Comparison of ENCODE assay signal across 10 mouse cellular contexts in the genomic region with DNA sequence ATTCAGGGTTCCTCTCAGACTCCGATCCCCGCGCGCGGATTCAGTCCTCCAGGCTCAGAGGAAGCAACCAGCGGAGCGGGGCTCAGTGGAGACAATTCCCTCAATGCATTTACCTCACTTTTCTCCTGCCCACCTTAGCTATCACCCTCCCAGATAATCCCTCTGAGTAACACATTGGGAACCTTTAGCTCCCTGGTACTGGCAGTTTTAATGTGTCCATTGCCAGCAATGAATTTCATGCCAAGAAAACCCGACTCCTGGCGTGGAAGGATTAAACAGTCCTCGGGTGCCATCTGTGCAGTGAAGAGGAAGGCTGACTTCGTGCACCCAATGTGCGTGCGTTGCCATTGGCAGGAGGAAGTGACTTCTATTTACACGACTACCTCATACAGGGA.
DNase-seq lines count a peak whose midpoint lies in the region; ATAC-seq and TF ChIP-seq lines count a peak whose summit lies in the region.
"Had no signal": no experiment of that assay in that cellular context is flagged by ENCODE, and none has a peak within 500 bp of the region (broad histone marks: within the 10 kb centered on the region; RNA-seq: fewer than 3 reads in every experiment).

No protein-coding gene starts in this region.

- H3K4me3 ChIP-seq in heart, embryonic 13.5 days = no peak overlapping the region
- no peak overlapping the region for H3K4me3 ChIP-seq in hindbrain, postnatal 0 days (ENCODE audit: low read length)
- no peak overlapping the region for H3K4me3 ChIP-seq in intestine, postnatal 0 days (ENCODE audit: low read depth, low read length)
- H3K4me3 ChIP-seq: lung, embryonic 15.5 days had no signal

- no peak overlapping the region for H3K9ac ChIP-seq in heart, embryonic 13.5 days
- H3K9ac ChIP-seq in hindbrain, postnatal 0 days (replicated peaks; ENCODE audit: low read length) = no peak overlapping the region
- H3K9ac ChIP-seq in intestine, postnatal 0 days (ENCODE audit: low read depth, low read length) = no peak overlapping the region
- H3K9ac ChIP-seq: lung, embryonic 15.5 days had no signal

- no peak for TF ChIP-seq CTCF in hindbrain, postnatal 0 days (IDR thresholded peaks at IDR 0.05; ENCODE audit: low read depth)
- no peak for TF ChIP-seq CTCF in intestine, postnatal 0 days (IDR thresholded peaks at IDR 0.05; ENCODE audit: low read depth)

- 44% methylated on average over 14 of the region's 14 CpGs for WGBS in heart, embryonic 13.5 days
- WGBS in hindbrain, postnatal 0 days = 21% methylated on average over 14 of the region's 14 CpGs
- WGBS in intestine, postnatal 0 days = 69% methylated on average over 14 of the region's 14 CpGs

- no peak overlapping the region for H3K27ac ChIP-seq in heart, embryonic 13.5 days (replicated peaks)
- H3K27ac ChIP-seq in hindbrain, postnatal 0 days = no peak overlapping the region
- H3K27ac ChIP-seq in intestine, postnatal 0 days (ENCODE audit: low read depth, low read length) = no peak overlapping the region
- H3K27ac ChIP-seq: lung, embryonic 15.5 days had no signal

- DNase-seq in heart, postnatal 4 days = no peak
- peak; percentile 77 for DNase-seq in cerebellum, postnatal 25 days
- peak; percentile 51 for DNase-seq in hindbrain, postnatal 0 days (ENCODE audit: low spot score)
- DNase-seq in retina, postnatal 1 day = peak; percentile 32
- no peak for DNase-seq in adrenal gland, adult (ENCODE audit: inconsistent age in 2 of 2, low spot score in 1 of 2)
- no peak for DNase-seq in adrenal gland, postnatal 25 days
- DNase-seq: adrenal gland, postnatal 10 days had no signal

- no peak for ATAC-seq in heart, embryonic 13.5 days (ENCODE audit: extremely low read depth, insufficient number of reproducible peaks, low FRiP score, low TSS enrichment)
- peak; percentile 48 for ATAC-seq in hindbrain, postnatal 0 days
- no peak for ATAC-seq in intestine, postnatal 0 days

- H3K9me3 ChIP-seq in heart, embryonic 13.5 days = no peaks in the 10 kb centered on the region
- no peaks in the 10 kb centered on the region for H3K9me3 ChIP-seq in hindbrain, postnatal 0 days (ENCODE audit: low read length)
- H3K9me3 ChIP-seq in intestine, postnatal 0 days (ENCODE audit: control insufficient read depth) = no peaks in the 10 kb centered on the region
- H3K9me3 ChIP-seq: lung, embryonic 15.5 days had no signal

- no peaks in the 10 kb centered on the region for H3K27me3 ChIP-seq in heart, embryonic 13.5 days (replicated peaks)
- H3K27me3 ChIP-seq in hindbrain, postnatal 0 days (ENCODE audit: insufficient read depth, low read length) = no peaks in the 10 kb centered on the region
- no peaks in the 10 kb centered on the region for H3K27me3 ChIP-seq in intestine, postnatal 0 days (replicated peaks; ENCODE audit: control insufficient read depth, insufficient read depth, low read length)
- H3K27me3 ChIP-seq: lung, embryonic 15.5 days had no signal

- H3K4me1 ChIP-seq in heart, embryonic 13.5 days = 0 out of 2 replicates have a peak, but pooled peaks cover 3% of the 10 kb centered on the region
- no peaks in the 10 kb centered on the region; the same call in 1 of the 2 replicates for H3K4me1 ChIP-seq in hindbrain, postnatal 0 days (ENCODE audit: insufficient read depth, low read length)
- no peaks in the 10 kb centered on the region for H3K4me1 ChIP-seq in intestine, postnatal 0 days (replicated peaks; ENCODE audit: control insufficient read depth, insufficient read depth, low read length)
- H3K4me1 ChIP-seq: lung, embryonic 15.5 days had no signal

- no peaks in the 10 kb centered on the region for H3K36me3 ChIP-seq in heart, embryonic 13.5 days
- H3K36me3 ChIP-seq in hindbrain, postnatal 0 days (ENCODE audit: insufficient read depth, low read length) = no peaks in the 10 kb centered on the region
- H3K36me3 ChIP-seq in intestine, postnatal 0 days (ENCODE audit: control insufficient read depth, insufficient read depth) = peaks cover 8% of the 10 kb centered on the region
- H3K36me3 ChIP-seq: lung, embryonic 15.5 days had no signal

- peak overlapping the region; percentile 22; the same call in 1 of the 2 replicates for H3K4me2 ChIP-seq in heart, embryonic 13.5 days
- H3K4me2 ChIP-seq in hindbrain, postnatal 0 days (ENCODE audit: low read depth, low read length) = peak overlapping the region; percentile 38
- no peak overlapping the region for H3K4me2 ChIP-seq in intestine, postnatal 0 days (replicated peaks; ENCODE audit: low read depth)
- H3K4me2 ChIP-seq: lung, embryonic 15.5 days had no signal

Comparison
In these comparisons a context has a peak if more than half of its experiments do, and no peak if none do; other contexts are left out.
1. DNase-seq: peak in cerebellum, postnatal 25 days (2 of 2), hindbrain, postnatal 0 days (single experiment) and retina, postnatal 1 day (single experiment); none in heart, postnatal 4 days (single experiment), adrenal gland, adult (0 of 2) and adrenal gland, postnatal 25 days (single experiment).